Mouse (Mus musculus) cerebellum, adult 11-12 months (tissue): ENCODE data around the gene Olig3.

Experiments
- DNase-seq: peaks from one replicate; pipeline ENCODE4 v3.0.0; 2022

The Olig3 gene

GRCm38 (mm10) chr10:19356071-19356583 lies at the start of gene Olig3:
Olig3 (plus strand) TSS chr10:19356533.
- no peak for DNase-seq

- no peak for DNase-seq
These were observed 46.5 kb upstream of the Olig3 start for GRCm38 (mm10) chr10:19309681-19310395.

DNA sequence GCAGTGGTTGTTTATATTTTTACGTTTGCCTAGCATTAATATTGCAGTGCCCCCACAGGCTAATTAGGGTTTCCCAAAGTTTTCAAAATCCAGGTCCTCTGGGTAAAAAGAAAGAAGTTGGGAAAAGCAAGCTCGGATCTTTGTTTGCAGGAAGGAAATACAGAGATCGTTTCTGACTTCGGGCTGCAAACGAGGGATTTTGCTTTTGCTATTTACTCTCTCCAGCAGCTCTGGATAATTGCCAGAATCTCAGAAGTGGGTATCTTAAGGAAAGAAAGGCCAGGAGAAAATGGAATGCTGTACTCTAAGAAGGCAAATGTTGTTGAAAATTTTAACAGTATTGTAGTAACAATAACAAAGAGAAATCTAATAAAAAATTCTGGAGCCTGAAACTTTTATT lies 45.9 kb upstream of the Olig3 start:
- DNase-seq: no peak

DNA sequence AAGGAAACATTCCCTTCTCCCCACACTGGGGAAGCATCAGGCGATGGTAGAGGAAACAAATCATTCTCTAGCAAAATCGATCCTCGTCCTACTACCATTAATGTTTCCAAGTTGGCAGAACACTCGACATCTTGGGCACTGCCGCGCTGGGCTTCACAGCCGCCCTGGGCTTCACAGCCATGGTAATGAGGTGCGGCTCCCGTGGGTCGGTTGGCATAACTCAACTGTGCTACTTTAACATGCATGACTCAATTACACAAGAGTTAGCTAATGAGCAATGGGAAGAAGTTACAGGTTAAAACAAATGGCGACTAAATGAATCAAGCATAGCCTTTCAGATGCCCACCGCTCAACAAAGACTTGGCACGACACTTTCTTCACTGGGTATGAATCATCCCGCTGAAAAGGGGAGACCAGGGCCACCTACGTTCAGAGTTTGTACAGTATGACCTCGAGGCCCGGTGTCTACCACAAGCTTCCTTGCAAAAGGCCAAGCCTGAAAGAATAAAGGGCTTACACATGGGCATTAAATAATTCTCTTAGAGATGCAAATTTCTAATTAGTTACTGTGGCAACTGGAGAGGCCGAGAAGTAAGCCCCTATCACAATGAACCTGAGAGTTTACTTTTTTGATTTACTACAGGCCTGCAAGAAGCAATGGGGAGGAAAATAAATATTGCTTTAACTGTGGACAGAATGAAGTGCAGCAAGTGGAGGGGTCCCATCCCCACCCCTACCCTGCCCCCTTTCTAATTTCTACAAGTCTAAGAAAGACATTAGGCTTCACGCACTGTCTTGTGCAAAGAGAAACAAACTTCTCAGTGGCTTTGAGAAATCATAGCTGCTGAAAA lies 38.1 kb upstream of the Olig3 start:
- no peak for DNase-seq

GRCm38 (mm10) chr10:19321781-19322180 lies 34.6 kb upstream of the Olig3 start:
- DNase-seq: no peak

GRCm38 (mm10) chr10:19329191-19329777 lies 27.0 kb upstream of the Olig3 start:
- DNase-seq: no peak

DNA sequence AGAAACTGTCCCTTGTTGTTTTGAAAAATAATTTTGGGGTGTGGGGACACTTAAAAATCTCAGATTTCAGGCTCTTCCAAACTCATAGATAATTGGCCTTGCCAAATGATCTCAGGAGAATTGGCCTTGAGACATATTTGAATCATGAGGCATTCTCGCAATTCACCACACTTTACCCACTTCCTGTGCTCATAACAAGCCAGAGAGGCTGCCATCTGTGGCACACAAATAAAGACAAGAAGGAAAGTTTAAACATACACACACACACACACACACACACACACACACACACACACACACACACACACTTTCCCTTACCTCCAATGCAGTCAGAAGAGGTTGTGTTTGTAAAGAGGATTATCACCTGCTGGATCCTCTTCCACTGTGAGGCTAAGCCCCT lies 22.9 kb upstream of the Olig3 start:
- DNase-seq: no peak

- no peak for DNase-seq
These were observed 17.4 kb upstream of the Olig3 start for GRCm38 (mm10) chr10:19338695-19339630.

GRCm38 (mm10) chr10:19344039-19344438 lies 12.3 kb upstream of the Olig3 start:
- DNase-seq: no peak

DNA sequence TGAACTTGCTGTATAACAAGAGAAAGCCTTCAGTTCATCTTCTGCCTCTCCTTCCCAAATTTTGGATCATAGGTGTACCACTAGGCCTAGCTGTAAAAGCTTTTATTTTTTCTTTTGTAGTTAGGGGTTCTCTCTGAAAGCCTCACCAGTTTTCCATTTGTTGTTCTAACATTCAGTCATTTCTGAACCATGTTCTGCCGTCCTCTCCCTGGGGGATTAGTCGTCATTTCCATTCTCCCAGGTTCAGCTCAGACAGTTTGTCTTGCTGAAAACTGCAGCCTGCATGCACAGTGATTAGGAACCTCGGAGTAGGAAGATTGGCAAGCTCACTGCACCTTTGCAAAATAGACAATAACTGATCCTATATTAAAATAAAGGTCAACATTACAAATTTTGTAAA lies 7.0 kb upstream of the Olig3 start:
- no peak for DNase-seq

DNA sequence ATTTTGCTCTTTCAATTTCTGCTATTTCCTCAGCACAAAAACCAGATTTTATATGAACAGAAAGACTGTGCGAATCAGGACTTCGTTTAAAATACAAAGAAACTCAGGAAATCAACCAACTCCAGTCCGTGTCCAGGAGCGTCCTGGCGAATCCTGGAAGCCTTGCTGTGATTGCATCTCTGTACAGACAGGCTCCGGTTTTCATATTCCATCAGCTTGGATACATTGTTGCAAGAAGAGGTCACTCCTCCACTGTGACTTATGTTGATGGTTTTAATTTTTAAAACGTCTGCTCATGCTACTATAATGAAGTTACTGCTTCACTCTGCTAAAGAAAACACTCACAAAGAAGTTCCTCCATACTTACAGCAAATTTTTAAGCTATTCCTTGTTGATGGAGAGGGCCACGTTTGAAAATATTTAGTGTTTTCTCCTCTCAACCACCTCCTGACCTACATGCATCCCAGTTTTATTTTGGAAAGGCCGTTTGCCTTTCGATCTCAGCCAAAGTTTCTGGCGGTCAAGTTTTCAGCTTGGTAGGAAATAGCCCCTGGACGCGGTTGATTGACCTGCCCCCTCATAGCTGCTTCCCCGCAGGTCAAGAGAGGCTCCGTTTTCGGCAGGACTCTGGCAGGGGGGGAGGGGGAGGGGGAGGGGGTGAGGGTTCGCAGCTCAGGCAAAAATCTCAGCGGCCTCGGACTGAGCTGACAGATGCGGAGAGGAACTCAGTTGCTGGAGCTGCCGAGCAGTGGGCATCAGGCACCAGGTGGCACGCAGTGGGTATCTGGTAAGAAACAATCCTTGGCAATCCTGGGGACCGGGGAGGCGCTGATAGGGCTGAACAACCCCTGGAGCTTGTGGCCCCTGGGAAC lies 4.1 kb upstream of the Olig3 start:
- no peak for DNase-seq

- no peak for DNase-seq
These were observed 3.4 kb upstream of the Olig3 start for GRCm38 (mm10) chr10:19352878-19353301.

DNA sequence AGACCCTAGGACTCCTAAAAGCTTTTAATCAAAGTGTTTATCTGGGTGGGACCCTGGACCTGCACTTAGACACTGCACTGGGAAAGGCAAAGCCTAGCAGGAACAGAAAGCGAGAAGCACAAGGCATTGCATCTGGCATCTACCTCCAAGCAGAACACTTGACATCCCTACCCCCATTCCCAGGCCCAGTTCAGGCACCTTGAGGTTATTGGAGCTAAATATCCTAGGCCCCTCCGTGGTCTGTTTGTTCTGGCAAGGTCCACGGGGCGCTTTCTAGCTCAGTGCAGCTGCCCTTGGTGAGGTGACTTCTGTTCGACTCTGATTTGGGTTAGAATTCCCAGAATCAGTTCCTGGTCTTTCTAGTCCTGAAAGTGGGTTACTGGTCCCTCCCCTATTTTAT lies 2.7 kb upstream of the Olig3 start:
- DNase-seq: no peak

DNA sequence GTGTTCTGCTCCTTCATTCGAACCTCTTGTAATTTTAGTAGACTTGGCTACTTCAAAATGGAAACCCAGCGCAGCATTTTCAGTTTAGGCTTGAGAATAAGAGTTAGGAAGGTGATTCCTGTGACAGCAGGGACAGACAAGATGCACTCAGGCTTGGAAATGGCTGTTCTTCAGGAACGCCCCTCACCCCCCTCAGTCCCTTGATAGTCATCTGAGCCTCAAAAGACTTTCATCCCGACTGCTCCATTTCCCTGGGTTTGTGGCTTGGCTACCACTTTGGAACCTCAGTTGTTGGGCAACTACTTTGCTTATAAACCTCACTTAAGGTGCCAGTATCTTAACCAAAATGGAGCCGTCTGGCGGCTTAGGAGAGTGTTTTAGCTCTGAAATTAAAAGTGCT lies 2.2 kb upstream of the Olig3 start:
- DNase-seq: no peak

GRCm38 (mm10) chr10:19355076-19355475 lies 1.3 kb upstream of the Olig3 start:
- DNase-seq: no peak

DNA sequence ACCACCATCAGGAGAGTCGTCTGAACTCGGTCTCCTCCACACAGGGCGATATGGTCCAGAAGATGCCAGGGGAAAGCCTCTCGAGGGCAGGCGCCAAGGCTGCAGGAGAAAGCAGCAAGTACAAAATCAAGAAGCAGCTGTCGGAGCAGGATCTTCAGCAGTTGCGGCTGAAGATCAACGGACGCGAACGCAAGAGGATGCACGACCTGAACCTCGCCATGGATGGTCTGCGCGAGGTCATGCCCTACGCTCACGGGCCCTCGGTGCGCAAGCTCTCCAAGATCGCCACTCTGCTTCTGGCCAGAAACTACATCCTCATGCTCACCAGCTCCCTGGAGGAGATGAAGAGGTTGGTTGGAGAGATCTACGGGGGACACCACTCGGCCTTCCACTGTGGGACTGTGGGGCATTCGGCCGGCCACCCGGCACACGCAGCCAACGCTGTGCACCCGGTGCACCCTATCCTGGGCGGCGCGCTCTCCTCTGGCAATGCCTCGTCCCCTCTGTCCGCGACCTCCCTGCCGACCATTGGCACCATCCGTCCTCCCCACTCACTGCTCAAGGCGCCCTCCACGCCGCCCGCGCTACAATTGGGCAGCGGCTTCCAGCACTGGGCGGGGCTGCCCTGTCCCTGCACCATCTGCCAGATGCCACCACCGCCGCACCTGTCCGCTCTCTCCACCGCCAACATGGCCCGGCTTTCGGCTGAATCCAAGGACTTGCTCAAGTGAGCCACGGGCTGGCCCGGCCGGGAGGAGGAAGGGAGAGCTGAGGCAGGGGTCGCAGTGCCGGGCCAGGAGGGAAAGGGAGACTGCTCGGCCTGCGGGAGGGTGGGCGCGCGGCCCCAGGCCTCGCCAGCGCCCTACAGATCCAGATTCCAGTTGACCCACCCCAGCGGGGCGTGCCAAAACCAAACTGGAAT lies 648 bp downstream of the Olig3 start:
- no peak for DNase-seq

DNA sequence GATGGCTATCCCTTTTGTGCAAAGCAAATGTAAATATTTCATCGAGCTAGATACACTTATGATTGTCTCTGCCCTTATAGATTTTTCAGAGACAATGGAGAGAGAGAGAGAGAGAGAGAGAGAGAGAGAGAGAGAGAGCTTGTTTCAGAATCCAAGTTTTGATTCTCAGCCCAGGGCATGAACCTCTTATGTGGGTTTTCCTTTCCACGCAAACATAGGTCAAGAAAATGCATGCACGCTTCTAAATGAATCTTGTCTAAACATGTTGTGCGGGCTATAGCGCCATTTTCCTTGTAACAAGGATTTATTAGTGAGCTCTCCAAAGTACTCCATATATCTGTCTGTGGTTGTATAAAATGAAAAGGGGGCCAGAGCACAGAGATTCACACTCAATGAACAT lies 1.5 kb downstream of the Olig3 start:
- DNase-seq: no peak

GRCm38 (mm10) chr10:19360446-19361300 lies 4.3 kb downstream of the Olig3 start:
- DNase-seq: no peak

DNA sequence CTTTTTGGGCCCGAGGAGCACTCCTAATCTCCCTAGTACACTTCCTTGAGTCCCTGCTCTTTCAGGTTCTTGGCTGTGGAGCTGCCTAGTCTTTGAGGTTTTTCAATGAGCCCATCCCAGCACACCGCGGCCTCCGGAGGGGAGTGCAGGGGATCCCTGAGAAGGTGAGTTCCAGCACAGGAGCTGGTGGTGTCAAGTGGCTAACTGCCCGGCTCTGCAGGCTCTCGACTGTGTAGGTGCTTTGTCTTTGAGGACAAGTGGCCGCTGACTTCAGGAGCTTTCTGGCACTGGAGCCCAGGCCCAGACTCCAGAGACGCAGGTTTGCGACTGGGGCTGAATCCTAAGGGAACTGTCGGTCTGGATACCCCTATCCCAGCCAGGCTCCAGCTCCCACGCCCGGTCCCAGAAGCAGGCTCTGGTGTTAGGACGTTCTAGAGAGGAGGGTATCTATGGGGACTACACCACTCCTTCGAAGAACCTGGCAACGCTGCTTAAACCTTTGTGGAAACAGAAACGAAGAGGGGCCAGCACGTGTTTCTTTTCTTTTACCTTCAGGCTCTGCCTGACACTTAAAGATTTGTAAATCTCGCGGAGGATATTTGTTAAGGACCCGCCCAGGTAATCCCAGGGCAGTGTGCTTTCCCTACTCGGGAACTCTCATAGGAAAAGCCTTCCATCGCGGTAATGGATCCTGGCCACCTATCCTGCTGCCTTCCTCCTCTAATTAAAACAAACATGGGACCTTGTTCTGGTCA lies 5.4 kb downstream of the Olig3 start:
- no peak for DNase-seq
